In the genomic region with DNA sequence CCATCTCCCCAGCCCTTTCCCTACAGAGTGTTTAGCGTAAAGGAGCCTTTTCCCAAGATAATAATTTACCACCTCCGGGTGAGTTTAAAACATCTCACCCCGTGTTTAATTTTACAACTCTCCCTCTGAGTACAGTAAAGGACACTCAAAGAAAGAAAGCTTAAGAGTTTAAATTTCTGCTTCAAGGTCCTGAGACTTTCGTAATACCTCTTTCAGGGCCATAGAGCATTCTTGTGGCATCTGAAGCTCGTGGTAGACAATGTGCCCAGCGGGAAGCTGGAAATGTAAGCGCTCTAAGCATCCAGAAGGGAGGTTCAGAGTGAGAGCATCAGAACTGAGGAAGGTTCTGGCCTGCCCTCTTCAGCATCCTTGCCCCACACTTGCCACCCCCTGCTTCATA, we compare ENCODE assay signal across 12 mouse cellular contexts.
"Had no signal": no experiment of that assay in that cellular context is flagged by ENCODE, and none has a peak within 500 bp of the region (broad histone marks: within the 10 kb centered on the region; RNA-seq: fewer than 3 reads in every experiment).

No protein-coding gene starts in this region.

- H3K9me3 ChIP-seq: limb, embryonic 15.5 days; liver, embryonic 12.5 days; midbrain, embryonic 12.5 days; stomach, embryonic 15.5 days had no signal

- H3K27ac ChIP-seq: kidney, postnatal 0 days; left cerebral cortex, adult 2 months; limb, embryonic 15.5 days; liver, embryonic 12.5 days; midbrain, embryonic 12.5 days; stomach, embryonic 15.5 days had no signal

- H3K4me1 ChIP-seq: limb, embryonic 15.5 days; liver, embryonic 12.5 days; stomach, embryonic 15.5 days had no signal

- H3K36me3 ChIP-seq: limb, embryonic 15.5 days; liver, embryonic 12.5 days; midbrain, embryonic 12.5 days; stomach, embryonic 15.5 days had no signal

- H3K27me3 ChIP-seq: limb, embryonic 15.5 days; liver, embryonic 12.5 days; midbrain, embryonic 12.5 days; stomach, embryonic 15.5 days had no signal

- H3K4me3 ChIP-seq: left cerebral cortex, adult 2 months; limb, embryonic 15.5 days; liver, embryonic 12.5 days; midbrain, embryonic 12.5 days; stomach, embryonic 15.5 days had no signal

- H3K9ac ChIP-seq: limb, embryonic 15.5 days; liver, embryonic 12.5 days; midbrain, embryonic 12.5 days; stomach, embryonic 15.5 days had no signal

- ATAC-seq: liver, embryonic 12.5 days had no signal

- DNase-seq: kidney, adult 11 months; kidney, adult 9 months; kidney, postnatal 36 days; right cerebral cortex, postnatal 14 days; thymus, adult 2 months; thymus, postnatal 25 days had no signal

- H3K4me2 ChIP-seq: limb, embryonic 15.5 days; liver, embryonic 12.5 days; midbrain, embryonic 12.5 days; stomach, embryonic 15.5 days had no signal
